Mouse (Mus musculus) G1E (cell line): ENCODE measurements around the gene Rnf220.

ENCODE experiments used
- CTCF ChIP-seq: IDR thresholded peaks from 2 replicates; pipeline ENCODE4 v1.5.1; 2012; ENCODE audit warnings: low read depth, low read length, inconsistent platforms, mixed read lengths
- POLR2AphosphoS5 ChIP-seq: IDR thresholded peaks from 2 replicates; pipeline ENCODE4 v1.6.1; 2012; ENCODE audit warnings: low read depth, low read length, inconsistent platforms; ENCODE audit not compliant: insufficient replicate concordance
- TAL1 ChIP-seq: conservative IDR thresholded peaks from 2 replicates; pipeline ENCODE4 v1.6.1; 2012; ENCODE audit warnings: low read depth, low read length, inconsistent platforms, mixed read lengths

DNA sequence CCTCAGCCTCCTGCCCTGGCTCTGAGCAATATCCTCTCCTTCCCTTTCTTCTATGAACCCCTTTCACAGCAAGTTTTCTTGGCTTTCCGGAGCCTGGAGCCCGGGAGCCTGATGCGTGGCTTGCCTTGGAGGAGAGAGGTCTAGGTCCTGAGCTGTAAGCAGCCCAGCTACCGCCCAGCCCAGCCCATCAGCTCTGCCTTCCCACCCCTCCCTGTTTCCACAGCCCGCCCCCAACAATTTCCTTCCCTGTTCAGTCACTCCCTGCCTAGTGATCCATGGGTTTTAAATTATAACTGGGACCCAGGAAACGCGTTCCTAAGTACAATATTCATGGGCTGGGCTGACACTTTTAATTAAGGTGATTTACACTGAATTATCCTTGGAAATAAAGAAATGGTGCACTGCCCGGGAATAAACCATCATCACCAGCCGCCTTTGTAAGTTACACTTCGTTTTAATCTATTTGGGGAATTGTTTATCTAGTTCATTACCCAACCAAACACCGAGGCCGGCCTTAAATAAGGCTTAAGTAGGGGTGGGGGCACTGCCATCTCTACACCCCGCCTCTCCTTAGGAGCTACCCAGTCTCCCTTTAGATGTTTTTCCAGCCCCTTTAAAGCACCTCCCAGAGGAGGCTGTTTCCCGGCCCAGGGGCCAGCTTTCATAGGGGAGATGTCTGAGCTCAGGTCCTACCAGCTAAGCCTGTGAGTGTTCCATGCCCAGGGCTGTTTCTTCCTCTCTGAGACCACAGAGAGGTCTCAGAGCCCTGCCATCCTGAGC lies 194.6 kb downstream of the Rnf220 start:
- no peak for TF ChIP-seq CTCF
- no peak for TF ChIP-seq POLR2AphosphoS5
- no peak for TF ChIP-seq TAL1
